Mouse (Mus musculus) left cerebral cortex, adult 11 months (tissue): Measurements from ENCODE around the gene Rap2a.
A peak's percentile ranks its signal among the peaks of the same experiment; 100 is the strongest.

Source experiments
- DNase-seq: peaks from one replicate; pipeline ENCODE4 v3.0.0; 2022; ENCODE audit warnings: low spot score

Rap2a gene

DNA sequence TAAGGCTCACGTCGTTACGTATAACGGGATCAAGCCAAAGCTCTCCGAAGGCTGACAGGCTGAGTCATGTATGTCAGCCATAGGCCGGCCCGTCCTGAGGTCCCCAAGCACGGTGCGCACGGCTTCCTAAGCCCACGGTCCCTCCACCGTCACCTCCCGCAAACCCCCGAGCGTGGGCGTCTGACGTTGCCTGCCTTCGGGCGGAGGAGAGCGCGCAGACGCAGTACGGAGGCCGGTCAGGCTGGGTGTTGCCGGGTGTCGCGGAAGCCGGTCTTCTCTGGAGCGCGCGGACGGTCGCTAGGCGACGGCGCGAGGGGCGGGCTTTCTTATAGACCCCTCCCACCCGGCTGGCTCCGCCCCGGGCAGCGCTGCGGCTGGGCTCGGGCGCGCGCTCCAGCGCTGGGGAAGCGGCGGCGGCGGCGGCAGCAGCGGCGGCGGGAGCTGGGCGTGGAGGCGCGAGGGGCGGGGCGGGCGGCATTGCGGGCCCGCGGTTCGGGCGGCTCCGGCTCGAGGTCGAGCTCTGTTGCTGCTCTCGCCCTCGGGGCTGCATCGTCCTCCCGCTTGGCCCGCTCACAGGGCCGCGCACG is at the start of gene Rap2a:
Gene Rap2a, plus strand, starts transcription at position 463 of the 587 bp plus-strand sequence.
- DNase-seq = peak; percentile 96

GRCm38 (mm10) chr14:120428497-120428896 is 49.7 kb upstream of the Rap2a start:
- DNase-seq = no peak

DNA sequence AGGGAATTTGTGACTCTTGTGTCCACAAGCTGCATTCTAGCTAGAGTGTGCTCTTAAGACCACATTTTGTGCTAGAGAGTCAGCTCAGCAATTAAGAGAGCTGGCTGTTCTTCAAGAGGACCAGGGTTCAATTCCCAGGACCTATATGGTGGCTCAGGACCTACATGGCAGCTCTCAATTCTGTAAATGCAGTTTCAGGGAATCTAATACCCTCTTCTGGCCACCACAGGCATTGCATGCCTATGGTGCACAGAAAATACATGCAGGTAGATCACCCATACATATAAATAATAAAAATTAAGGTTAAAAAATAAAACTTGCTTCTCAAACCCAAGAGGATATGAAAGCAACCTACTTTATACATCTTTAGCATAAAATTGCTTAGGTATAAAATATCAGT is 45.5 kb upstream of the Rap2a start:
- no peak for DNase-seq

DNA sequence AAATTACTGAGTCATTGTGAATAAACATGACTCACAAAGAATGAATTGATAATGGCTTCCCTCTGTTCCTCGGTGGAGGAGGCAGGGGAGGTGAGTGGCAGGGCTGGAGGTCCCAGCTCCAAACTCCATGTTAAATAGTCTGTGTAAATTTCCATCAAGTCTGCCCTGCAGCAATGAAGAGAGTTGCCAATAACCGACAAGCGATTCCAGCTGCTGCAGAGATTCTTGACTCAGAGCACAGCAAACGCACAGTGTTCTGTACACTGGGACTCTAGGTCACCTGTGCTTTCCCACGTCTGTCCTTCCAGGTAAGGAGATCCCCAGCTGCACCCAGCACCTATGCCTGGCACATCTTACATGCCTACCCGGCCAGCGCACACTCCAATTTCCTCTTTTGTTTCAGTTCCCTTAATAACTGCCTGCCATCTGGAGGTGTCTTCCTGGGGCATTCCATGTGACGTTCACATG is 44.3 kb upstream of the Rap2a start:
- no peak for DNase-seq

- no peak for DNase-seq
These were observed 43.4 kb upstream of the Rap2a start for GRCm38 (mm10) chr14:120434831-120435230.

- no peak for DNase-seq
These were observed 37.5 kb upstream of the Rap2a start for GRCm38 (mm10) chr14:120440716-120441115.

DNA sequence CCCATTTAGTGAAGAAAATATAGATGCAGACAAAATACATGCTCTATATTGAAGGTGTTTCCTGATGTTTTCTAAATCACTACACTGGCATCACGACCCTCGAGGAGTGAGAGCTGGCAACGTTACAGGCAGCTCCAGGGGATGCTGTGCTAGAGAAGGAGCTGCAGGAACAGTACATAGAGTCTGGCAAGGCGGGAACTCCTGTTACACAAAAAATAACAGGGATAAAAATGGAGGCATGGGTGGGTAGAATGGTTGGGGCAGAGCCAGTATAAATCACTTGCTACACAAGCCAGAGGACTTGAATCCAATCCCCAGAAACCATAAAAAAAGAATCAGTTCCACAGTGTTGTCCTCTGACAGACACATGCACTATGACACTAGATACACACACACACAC is 37.0 kb upstream of the Rap2a start:
- no peak for DNase-seq

- DNase-seq = no peak
These were observed 36.4 kb upstream of the Rap2a start for GRCm38 (mm10) chr14:120441836-120442235.

DNA sequence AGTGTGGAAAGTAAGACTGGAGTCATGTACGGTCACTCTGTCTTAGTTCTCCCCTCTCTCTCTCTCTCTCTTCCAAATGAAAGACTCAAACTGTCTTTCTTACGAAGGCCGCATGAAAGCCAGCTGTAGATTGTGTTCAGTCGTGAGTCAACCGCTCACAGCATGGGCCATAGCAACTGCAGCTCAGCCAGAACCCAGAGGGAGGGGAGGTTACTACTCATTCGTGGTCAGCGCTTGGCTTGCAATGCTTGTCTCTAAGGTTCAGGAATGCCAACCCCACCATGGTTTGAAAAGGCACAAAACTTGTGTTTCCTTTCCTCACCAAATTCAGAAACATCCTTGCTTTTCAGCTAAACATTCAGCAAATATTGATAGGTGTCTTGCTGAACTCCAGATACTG is 24.0 kb upstream of the Rap2a start:
- no peak for DNase-seq

DNA sequence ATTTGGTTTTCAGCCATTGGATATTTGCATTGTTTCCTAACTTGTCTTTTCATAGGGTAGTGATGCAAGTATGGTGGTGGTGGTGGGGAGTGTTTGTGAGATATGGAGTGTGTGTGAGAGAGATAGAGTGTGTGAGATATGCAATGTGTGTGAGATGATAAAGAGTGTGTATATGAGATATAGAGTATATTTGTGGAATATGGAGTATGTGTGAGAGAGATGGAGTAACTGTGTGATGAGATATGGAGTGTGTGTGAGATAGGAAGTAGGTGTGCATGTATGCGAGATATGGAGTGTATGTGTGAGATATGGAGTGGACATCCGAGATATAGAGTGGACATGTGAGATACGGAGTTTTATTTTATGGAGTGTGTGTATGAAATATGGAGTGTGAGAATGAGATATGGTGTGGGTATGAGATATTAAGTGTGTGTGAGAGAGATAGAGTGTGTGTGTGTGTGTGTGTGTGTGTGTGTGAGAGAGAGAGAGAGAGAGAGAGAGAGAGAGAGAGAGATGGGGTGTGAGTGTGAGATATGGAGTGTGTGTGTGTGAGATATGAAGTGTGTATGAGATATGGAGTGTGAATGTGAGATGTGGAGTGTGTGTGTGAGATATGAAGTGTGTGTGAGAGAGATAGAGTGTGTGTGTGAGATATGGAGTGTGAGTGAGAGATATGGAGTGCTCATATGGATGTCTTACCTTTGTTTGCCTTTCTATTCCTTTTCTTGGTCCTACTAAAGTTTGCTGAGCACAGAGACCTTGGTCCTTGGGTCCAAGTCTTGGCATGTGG is 14.1 kb upstream of the Rap2a start:
- DNase-seq = no peak

- no peak for DNase-seq
These were observed 11.4 kb upstream of the Rap2a start for GRCm38 (mm10) chr14:120466816-120467215.

GRCm38 (mm10) chr14:120469126-120469790 is 9.0 kb upstream of the Rap2a start:
- no peak for DNase-seq

DNA sequence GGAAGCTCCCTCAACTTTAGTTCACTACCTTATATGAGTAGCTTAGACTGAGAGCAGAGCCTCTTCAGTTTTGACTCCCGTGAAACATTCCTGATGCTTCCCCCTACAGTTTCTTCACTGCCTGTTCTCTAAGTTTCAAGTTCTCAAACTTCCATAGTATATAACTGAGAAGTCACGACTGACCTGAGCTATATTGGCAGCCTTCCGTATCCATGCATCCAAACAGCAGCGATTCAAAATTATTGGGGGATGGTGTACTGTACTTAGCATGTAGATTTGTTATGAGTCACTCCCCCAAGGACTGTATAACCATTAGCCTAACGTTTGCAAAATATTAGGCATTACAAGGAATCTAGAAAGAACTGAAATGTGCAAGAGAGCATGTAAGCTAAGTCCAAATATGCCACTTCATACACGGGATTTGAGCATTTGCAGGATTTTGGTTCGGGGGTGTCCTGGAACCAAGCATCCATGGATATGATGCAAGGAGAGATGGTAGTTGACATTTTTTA is 2.0 kb upstream of the Rap2a start:
- DNase-seq = no peak

DNA sequence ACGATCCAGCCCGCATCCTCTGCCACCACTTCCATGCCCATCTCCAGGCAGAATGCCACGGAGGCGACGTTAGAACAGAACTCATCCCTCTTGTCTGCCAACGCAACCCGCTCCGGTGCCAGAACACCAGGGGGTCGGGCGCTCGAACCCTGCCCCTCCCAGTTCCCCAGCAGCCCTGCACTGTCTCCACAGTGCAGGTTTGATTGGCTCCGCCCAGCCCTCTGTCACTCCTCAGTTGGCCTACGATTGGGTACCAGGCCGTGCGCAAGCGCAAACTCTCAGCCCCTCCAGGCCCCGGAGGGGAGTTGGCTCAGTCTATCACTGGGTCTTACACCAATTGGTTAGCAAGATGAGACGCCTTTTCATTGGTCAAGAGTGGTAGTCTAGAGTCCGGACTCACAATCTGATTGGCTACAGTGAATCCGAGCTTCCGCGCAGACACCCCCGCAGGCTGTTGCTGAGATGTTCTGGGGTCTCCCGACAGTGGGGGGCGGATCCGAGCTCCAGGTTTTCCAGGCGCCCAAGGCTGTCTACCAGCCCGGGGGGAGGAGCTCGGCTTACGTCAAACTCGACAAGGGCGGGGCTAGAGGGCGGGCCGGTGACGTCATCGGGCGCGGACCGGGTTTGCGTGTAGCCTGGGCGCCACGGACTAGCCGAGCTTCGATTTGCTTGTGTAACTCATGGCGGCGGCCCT is 809 bp upstream of the Rap2a start:
- DNase-seq = peak; percentile 99

DNA sequence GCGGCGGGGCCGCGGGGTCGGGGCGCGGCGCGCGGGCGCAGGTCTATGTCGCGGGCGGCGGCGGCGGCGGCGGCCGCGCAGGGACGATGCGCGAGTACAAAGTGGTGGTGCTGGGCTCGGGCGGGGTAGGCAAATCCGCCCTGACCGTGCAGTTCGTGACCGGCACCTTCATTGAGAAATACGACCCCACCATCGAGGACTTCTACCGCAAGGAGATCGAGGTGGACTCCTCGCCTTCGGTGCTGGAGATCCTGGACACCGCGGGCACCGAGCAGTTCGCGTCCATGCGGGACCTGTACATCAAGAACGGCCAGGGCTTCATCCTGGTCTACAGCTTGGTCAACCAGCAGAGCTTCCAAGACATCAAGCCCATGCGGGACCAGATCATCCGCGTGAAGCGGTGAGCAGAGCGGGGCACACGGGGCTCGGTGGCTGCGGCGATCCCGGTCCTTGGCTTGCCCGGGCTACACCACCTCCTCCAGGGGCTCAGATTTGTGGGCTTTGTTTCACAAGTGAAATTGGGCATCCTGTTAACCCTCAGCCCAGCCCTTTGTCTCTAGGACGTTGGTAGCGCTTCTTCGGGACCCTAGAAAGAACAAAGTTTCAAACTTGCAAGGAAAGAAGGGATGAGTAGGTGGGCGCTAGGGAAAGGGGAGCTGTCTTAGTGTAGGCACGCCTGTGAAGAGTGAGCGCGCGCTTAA is 547 bp downstream of the Rap2a start:
- peak; percentile 43 for DNase-seq

- DNase-seq = no peak
These were observed 2.2 kb downstream of the Rap2a start for GRCm38 (mm10) chr14:120480341-120480900.

- DNase-seq = no peak
These were observed 2.7 kb downstream of the Rap2a start for GRCm38 (mm10) chr14:120480927-120481326.

DNA sequence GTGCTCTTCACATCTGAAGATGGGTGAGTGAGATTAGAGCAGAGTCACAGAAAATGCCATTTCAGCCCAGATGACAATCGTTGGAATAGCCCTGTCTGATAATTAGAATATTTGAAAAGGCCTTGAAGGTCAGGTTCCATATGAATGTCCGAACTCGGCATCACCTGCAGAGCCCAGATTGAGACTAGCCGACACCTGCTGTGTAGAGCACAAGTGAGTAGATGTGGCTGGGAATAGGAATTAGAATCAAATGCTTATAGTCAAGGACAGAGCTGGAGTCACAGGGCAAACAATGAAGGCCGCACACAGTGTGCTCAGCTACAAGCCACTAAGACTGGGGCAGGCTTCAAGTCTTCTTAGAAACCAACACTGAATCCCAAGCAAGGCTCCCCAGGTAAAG is 6.3 kb downstream of the Rap2a start:
- DNase-seq = no peak

DNA sequence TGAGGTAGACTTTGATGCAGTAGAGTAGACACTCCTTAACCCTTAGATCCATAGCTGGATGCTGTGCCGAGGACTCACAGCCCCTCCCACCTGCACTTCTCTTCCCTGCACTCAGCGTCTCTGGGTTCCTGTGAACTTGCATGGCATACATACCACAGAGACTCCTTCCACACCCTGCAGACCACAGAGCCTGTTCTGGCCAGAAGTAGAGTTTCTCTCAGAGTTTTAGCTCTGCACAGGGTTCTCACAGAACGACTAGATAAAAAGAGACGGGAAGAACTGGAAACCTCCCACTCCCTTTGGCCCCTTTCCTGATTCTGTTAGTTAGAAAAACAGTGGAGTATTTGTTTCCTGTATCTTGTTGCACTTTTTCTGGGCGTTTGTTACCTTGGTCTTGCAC is 18.0 kb downstream of the Rap2a start:
- no peak for DNase-seq

DNA sequence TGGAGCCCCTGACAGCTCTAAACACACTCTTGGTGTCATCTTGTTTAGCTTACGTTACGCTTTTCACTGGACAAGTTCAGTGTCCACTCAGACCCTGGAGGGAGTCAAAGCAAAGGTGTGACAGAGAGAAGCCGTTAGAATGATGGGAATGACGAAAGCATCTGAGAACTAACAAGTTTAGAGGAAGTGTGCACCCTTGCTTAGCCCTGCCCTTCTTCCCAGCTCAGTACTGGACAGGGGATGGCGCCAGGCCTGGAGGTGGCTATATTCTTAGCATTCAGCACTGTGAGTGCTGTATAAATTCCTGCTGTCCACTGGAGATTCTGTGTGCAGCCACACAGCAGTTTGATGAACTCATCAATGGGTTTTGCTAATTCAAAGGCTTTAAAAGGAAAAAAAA is 18.6 kb downstream of the Rap2a start:
- no peak for DNase-seq

- DNase-seq = no peak
These were observed 20.9 kb downstream of the Rap2a start for GRCm38 (mm10) chr14:120499096-120499495.
